Comparison of ENCODE assay signal across 11 mouse cellular contexts in genomic region chr14:70832042-70832441, GRCm38 (mm10).
DNase-seq lines count a peak whose midpoint lies in the region; ATAC-seq and TF ChIP-seq lines count a peak whose summit lies in the region.
"Had no signal": no experiment of that assay in that cellular context is flagged by ENCODE, and none has a peak within 500 bp of the region (broad histone marks: within the 10 kb centered on the region; RNA-seq: fewer than 3 reads in every experiment).

No protein-coding gene starts in this region.

- no peak for DNase-seq in cerebellum, adult 2 months
- peak; percentile 58 for DNase-seq in hindbrain, postnatal 0 days (ENCODE audit: low spot score)
- DNase-seq in hindbrain, embryonic 10.5 days (ENCODE audit: low spot score) = no peak
- peak; percentile 10 for DNase-seq in lung, postnatal 10 days
- DNase-seq in lung, postnatal 14 days = no peak
- DNase-seq in naive thymus-derived CD4-positive, alpha-beta T cell, adult 2 months (ENCODE audit: low read depth) = peak; percentile 3
- DNase-seq in urinary bladder, postnatal 36 days (ENCODE audit: low spot score in 2 of 2) = no peak
- DNase-seq: adrenal gland, adult 8-10 months; heart, postnatal 36 days had no signal

- H3K36me3 ChIP-seq in hindbrain, postnatal 0 days (ENCODE audit: insufficient read depth, low read length) = no peaks in the 10 kb centered on the region
- H3K36me3 ChIP-seq in hindbrain, embryonic 10.5 days = no peaks in the 10 kb centered on the region

- H3K27ac ChIP-seq in cerebellum, adult 2 months (ENCODE audit: insufficient read depth, low read length) = no peak overlapping the region
- H3K27ac ChIP-seq in hindbrain, postnatal 0 days = no peak overlapping the region
- no peak overlapping the region for H3K27ac ChIP-seq in hindbrain, embryonic 10.5 days

- WGBS in cerebellum, adult 2 months = 75% methylated on average over 3 of the region's 3 CpGs
- WGBS in hindbrain, postnatal 0 days = 64% methylated on average over 3 of the region's 3 CpGs
- WGBS in hindbrain, embryonic 10.5 days = 73% methylated on average over 3 of the region's 3 CpGs

- no peak overlapping the region for H3K4me3 ChIP-seq in cerebellum, adult 2 months (replicated peaks; ENCODE audit: insufficient read depth, low read depth, low read length)
- H3K4me3 ChIP-seq in hindbrain, postnatal 0 days (ENCODE audit: low read length) = no peak overlapping the region
- H3K4me3 ChIP-seq in hindbrain, embryonic 10.5 days = no peak overlapping the region
- H3K4me3 ChIP-seq: erythroblast, embryonic 14.5 days had no signal

- H3K4me1 ChIP-seq in cerebellum, adult 2 months (ENCODE audit: control insufficient read depth, insufficient read depth, low read length) = no peaks in the 10 kb centered on the region; the same call in 1 of the 2 replicates
- H3K4me1 ChIP-seq in hindbrain, postnatal 0 days (ENCODE audit: insufficient read depth, low read length) = no peaks in the 10 kb centered on the region
- peaks cover 8% of the 10 kb centered on the region for H3K4me1 ChIP-seq in hindbrain, embryonic 10.5 days (replicated peaks)

- TF ChIP-seq CTCF in cerebellum, adult 2 months (IDR thresholded peaks at IDR 0.05; ENCODE audit: borderline replicate concordance, insufficient read depth, low read depth, low read length) = 0 out of 2 replicates have a peak, but pooled peaks have one; percentile 17
- TF ChIP-seq CTCF in hindbrain, postnatal 0 days (IDR thresholded peaks at IDR 0.05; ENCODE audit: low read depth) = peak; percentile 72

- no peak for ATAC-seq in cerebellum, adult (ENCODE audit: insufficient number of reproducible peaks, low FRiP score, low TSS enrichment)
- 0 out of 2 replicates have a peak, but pooled peaks have one; percentile 53 for ATAC-seq in hindbrain, postnatal 0 days

- no peak for TF ChIP-seq POLR2A in cerebellum, adult 2 months (IDR thresholded peaks at IDR 0.05; ENCODE audit: borderline replicate concordance, insufficient read depth, low read length)

- no peak overlapping the region for H3K4me2 ChIP-seq in hindbrain, postnatal 0 days (ENCODE audit: low read depth, low read length)

- H3K9ac ChIP-seq in hindbrain, postnatal 0 days (replicated peaks; ENCODE audit: low read length) = no peak overlapping the region

- no peaks in the 10 kb centered on the region for H3K27me3 ChIP-seq in cerebellum, adult 2 months (ENCODE audit: control insufficient read depth, insufficient read depth, low read length)
- no peaks in the 10 kb centered on the region for H3K27me3 ChIP-seq in hindbrain, postnatal 0 days (ENCODE audit: insufficient read depth, low read length)
- no peaks in the 10 kb centered on the region for H3K27me3 ChIP-seq in hindbrain, embryonic 10.5 days (ENCODE audit: insufficient read depth, poor library complexity, severe bottlenecking)

- H3K9me3 ChIP-seq in hindbrain, postnatal 0 days (ENCODE audit: low read length) = no peaks in the 10 kb centered on the region
- 0 out of 2 replicates have a peak, but pooled peaks cover 2% of the 10 kb centered on the region for H3K9me3 ChIP-seq in hindbrain, embryonic 10.5 days

Comparison
In these comparisons a context has a peak if more than half of its experiments do, and no peak if none do; other contexts are left out.
1. DNase-seq: peak in hindbrain, postnatal 0 days (single experiment), lung, postnatal 10 days (single experiment) and naive thymus-derived CD4-positive, alpha-beta T cell, adult 2 months (single experiment); none in cerebellum, adult 2 months (0 of 2), hindbrain, embryonic 10.5 days (single experiment), lung, postnatal 14 days (single experiment) and urinary bladder, postnatal 36 days (0 of 2).